Mouse (Mus musculus) intestine, embryonic 16.5 days (tissue): ENCODE results near the gene Fam208b. TPM values are rescaled to one million over a fixed set of nuclear protein-coding genes. Genes with fewer than 3 reads are reported as not detected.
A peak's percentile ranks its signal among the peaks of the same experiment; 100 is the strongest.
"Not testable (repeated sequence)": the region's sequence is repeated elsewhere in the genome, so short reads cannot be mapped to it uniquely, and the experiment has no call there.

ENCODE experiments used
- ATAC-seq: fragments of 200-750 bp; cut with Nextera tagmentation; 2 replicates; pipeline ENCODE4 v1.8.0; 2017; ENCODE audit warnings: moderate TSS enrichment, moderate library complexity
- H3K27ac ChIP-seq: fragments of 300-500 bp; sonication (generic); 2 replicates; pipeline ENCODE4 v1.5.1; 2014; ENCODE audit warnings: mild to moderate bottlenecking, low read length
- H3K27me3 ChIP-seq: fragments of 300-500 bp; sonication (generic); replicated peaks from 2 replicates; pipeline ENCODE4 v1.6.1; 2014; ENCODE audit warnings: low read length, control low read depth, mixed read lengths; ENCODE audit not compliant: control insufficient read depth, insufficient read depth
- H3K36me3 ChIP-seq: fragments of 300-500 bp; sonication (generic); 2 replicates; pipeline ENCODE4 v1.6.1; 2014; ENCODE audit warnings: low read length, control low read depth; ENCODE audit not compliant: control insufficient read depth, insufficient read depth
- H3K4me1 ChIP-seq: fragments of 300-500 bp; sonication (generic); 2 replicates; pipeline ENCODE4 v1.6.1; 2014; ENCODE audit warnings: low read length, control low read depth, mixed read lengths; ENCODE audit not compliant: control insufficient read depth, insufficient read depth
- H3K4me2 ChIP-seq: fragments of 300-500 bp; sonication (generic); 2 replicates; pipeline ENCODE4 v1.6.1; 2014; ENCODE audit warnings: low read depth, low read length, control low read depth
- H3K4me3 ChIP-seq: fragments of 300-500 bp; sonication (generic); 2 replicates; pipeline ENCODE4 v1.5.1; 2014; ENCODE audit warnings: mild to moderate bottlenecking, low read length
- H3K9ac ChIP-seq: fragments of 300-500 bp; sonication (generic); 2 replicates; pipeline ENCODE4 v1.6.1; 2014; ENCODE audit warnings: low read depth, low read length
- H3K9me3 ChIP-seq: fragments of 300-500 bp; sonication (generic); 2 replicates; pipeline ENCODE4 v1.6.1; 2016; ENCODE audit warnings: low read length, control low read depth; ENCODE audit not compliant: control insufficient read depth
- WGBS: fragments of 180-500 bp; shearing (Covaris S2); extraction: QIAGEN DNeasy Blood & Tissue Kit; methylation state at CpG from one replicate; pipeline ENCODE4 v1.1.7; 2014; 5-methylcytosine and 5-hydroxymethylcytosine counted together
- polyA plus RNA-seq: library from polyadenylated mRNA; unstranded; fragments of >200 nt; fragmentation: Nextera tagmentation; extraction: Ambion mirVana; gene quantifications from 2 replicates; pipeline ENCODE4 v1.2.1, GENCODE M21; 2015

Gene Fam208b
- polyA plus RNA-seq, 1 experiment from 2014 or later, result 7.3 TPM

DNA sequence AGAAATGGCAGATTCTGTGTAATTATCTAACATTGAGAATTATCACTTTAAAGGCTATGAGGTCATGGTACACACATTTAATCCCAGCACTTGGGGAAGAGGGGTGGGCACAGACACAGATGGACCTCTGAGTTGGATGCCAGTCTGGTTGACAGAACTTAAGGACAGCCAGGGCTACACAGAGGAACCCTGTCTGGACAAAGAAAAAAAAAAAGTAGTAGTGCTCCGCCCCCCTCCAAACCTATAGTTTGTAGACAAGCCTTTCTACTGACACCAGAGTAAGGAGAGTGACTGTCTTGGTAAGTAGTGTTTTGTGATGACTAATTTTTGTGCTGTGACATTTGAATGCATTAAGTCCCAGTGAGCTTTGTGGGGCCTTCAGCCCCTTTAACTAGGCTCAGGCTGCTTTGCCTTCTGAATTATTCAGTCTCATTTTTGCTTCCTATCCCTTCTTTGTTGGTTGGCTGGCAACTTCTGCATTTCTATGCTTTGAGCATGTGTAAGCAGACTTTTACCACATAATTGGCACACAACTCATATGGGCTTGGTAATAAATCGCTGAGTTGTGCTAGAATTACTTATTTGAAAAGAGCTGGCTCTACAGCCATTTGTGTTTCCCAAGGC is 69.6 kb downstream of the Fam208b start:
- Histone ChIP-seq H3K4me1 (peaks cover 27% of the 10 kb centered on the region), H3K36me3 (no peaks in the 10 kb centered on the region), H3K9me3 (no peaks in the 10 kb centered on the region), H3K9ac (no peak overlapping the region), H3K27me3 (no peaks in the 10 kb centered on the region), H3K4me3 (no peak overlapping the region; the same call in 1 of the 2 replicates), H3K4me2 (peak overlapping the region; percentile 12; the same call in 1 of the 2 replicates), H3K27ac (no peak overlapping the region; the same call in 1 of the 2 replicates)
- no peak for ATAC-seq
- 80% methylated on average over 2 of the region's 2 CpGs for WGBS

DNA sequence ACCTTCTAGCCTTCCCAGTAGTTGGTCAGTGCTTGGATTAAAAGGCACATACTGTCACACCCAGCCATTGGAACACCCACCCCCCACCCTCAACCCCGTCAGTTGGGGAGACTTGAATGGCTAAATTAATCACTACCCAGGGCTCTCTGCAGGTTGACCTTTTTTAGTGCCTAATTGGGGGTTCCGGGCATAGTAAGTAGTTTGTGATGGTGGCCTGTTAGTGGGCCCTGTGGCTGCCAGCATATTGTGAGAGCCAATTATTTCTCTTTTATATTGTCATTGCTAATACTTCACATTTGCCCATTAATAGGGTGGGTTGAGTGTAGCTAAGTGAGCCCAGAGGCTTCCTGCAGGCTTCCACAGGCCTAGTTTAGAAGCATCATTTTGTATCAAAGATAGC is 70.7 kb downstream of the Fam208b start:
- H3K9ac ChIP-seq, result no peak overlapping the region
- no peak for ATAC-seq
- H3K27me3 ChIP-seq, result no peaks in the 10 kb centered on the region
- WGBS, result 48% methylated on average over 2 of the region's 2 CpGs
- H3K36me3 ChIP-seq, result no peaks in the 10 kb centered on the region
- peak overlapping the region; percentile 83 for H3K4me2 ChIP-seq
- no peak overlapping the region for H3K27ac ChIP-seq
- H3K9me3 ChIP-seq, result no peaks in the 10 kb centered on the region
- peaks cover 24% of the 10 kb centered on the region for H3K4me1 ChIP-seq
- peak overlapping the region; percentile 10; the same call in 1 of the 2 replicates for H3K4me3 ChIP-seq

DNA sequence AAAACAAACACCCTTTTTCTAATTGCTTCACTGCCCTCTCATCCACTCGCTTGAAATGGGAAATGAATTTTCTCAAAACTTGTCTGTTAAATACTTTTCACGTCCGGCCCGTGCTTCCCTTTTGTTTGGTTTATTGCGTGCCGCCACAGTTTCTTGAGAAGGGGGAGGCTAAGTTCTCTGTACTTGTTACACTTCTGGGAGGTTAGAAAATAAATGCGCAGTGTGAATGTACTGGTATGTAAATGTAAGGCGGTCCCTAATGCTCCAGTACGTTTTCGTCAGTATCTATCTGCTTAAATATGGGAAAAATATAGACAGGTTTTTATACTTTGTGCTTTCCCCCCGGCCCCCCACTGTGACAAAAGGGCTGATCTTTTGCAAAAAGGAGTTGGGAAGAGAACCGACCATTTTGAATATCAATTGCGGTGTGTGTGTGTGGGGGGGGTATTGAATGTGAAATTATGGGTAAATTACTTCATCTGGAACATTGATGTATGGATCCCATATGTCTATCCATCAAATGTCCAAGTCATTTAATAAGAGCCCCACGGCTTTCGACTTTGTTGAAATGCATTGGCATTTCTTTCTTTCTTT is 71.8 kb downstream of the Fam208b start:
- Histone ChIP-seq H3K4me2 (peak overlapping the region; percentile 83), H3K9ac (peak overlapping the region; percentile 99), H3K4me3 (peak overlapping the region; percentile 79), H3K9me3 (no peaks in the 10 kb centered on the region), H3K27ac (peak overlapping the region; percentile 99), H3K27me3 (no peaks in the 10 kb centered on the region), H3K36me3 (no peaks in the 10 kb centered on the region), H3K4me1 (peaks cover 19% of the 10 kb centered on the region)
- 2% methylated on average over 15 of the region's 15 CpGs for WGBS
- no peak for ATAC-seq

DNA sequence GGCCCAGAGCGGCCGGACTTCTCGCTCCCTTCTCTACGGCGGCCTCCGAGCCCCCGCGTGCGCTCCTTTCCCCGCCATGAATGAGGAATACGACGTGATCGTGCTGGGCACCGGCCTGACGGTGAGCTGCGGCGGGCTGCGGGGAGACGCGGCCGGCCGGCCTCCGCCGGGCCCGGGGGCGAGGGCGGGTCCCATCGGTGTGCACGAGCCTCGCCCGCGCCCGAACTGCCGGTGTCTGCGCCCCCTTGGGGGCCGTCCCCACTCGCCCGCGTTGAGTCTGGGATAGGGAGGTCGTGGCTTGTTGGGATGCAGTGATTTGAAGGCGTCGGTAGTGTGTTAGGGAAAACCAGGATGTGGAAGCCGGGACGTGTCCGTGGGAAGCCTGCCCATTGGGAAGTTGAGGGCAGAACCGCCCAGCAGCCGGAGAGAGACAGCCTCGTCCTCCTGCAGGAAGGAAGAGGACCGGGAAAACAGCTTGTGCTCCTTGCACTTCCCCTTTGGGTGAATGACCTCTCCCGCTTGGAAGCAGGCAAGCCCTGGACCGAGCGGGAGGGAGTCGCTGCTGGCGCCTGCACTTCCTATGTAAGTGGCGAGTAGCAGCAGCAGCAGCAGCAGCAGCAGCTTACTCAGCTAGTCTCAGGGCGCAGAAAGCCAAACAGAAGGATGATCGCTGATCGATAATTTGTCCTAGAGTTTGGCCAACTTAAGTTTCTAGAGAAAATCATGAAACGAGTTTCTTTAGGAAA is 72.5 kb downstream of the Fam208b start:
- Histone ChIP-seq H3K36me3 (no peaks in the 10 kb centered on the region), H3K4me1 (peaks cover 16% of the 10 kb centered on the region), H3K9me3 (no peaks in the 10 kb centered on the region), H3K27ac (peak overlapping the region; percentile 99), H3K9ac (peak overlapping the region; percentile 99), H3K4me2 (peak overlapping the region; percentile 83), H3K4me3 (peak overlapping the region; percentile 79), H3K27me3 (no peaks in the 10 kb centered on the region)
- WGBS, result under 1% methylated on average over 57 of the region's 59 CpGs
- peak; percentile 79 for ATAC-seq

DNA sequence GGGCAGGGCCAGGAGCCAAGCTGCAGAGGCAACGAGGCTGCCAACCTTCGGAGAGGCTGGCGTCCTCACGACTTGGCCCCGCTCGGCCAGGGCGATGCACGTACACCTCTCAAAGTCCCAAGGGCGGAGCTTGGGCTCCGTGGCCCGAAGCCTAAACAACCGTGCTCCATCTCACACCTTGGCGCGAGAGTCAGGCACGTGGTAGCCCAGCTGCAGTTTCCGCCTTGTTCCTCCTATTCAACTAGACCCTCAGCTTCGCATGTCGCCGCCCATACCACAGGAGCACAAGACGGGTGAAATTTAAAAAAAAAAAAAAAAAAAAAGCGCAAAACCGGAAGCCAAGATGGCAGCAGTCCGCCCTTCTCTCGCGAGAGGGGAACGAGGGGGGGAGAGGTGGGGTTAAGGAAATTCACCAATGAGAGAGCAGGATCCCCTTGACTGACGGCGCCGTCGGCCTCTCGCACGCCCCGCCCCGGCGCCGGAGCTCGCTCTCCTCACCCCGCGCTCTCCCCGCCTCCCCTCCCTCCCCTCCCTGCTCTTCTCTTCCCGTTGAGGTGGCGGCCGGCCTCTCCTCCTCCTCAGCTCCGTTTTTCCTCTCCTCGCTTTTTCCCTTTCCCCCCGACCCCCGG is 73.2 kb downstream of the Fam208b start, which contains the start of gene Gdi2:
TSS of gene Gdi2 (plus strand) at position 470 of the 629 bp plus-strand sequence.
- peak within 1 kb of the TSS; percentile 79 for H3K4me3 ChIP-seq
- under 1% methylated on average over 43 of the region's 47 CpGs for WGBS
- peak; percentile 97 for ATAC-seq
- H3K9me3 ChIP-seq, result no peaks in the 10 kb centered on the region
- H3K4me1 ChIP-seq, result peaks cover 16% of the 10 kb centered on the region
- H3K27me3 ChIP-seq, result no peaks in the 10 kb centered on the region
- H3K9ac ChIP-seq, result peak within 1 kb of the TSS; percentile 99
- H3K4me2 ChIP-seq, result peak within 1 kb of the TSS; percentile 90
- H3K36me3 ChIP-seq, result no peaks in the 10 kb centered on the region
- peak within 1 kb of the TSS; percentile 99 for H3K27ac ChIP-seq

DNA sequence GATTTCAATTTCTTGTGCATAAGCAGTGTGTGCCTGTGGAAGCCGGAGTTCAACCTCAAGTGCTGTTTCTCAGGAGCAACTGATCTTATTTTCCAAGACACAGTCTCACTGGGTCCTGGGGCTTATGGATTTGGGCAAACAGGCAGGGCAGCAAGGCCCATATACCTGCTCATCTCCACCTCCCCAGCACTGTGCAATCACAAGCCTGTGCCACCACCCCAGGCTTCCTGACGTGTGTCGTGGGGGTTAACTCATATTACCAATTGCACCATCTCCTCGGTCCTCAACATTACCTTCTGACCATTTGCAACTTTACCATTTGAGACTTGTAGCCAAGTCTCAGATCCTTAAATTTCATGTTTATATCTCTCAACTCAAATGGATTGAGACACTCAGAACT is 76.8 kb downstream of the Fam208b start:
- Histone ChIP-seq H3K9ac (no peak overlapping the region), H3K36me3 (no peaks in the 10 kb centered on the region), H3K9me3 (no peaks in the 10 kb centered on the region), H3K4me1 (peaks cover 2% of the 10 kb centered on the region; the same call in 1 of the 2 replicates), H3K4me2 (no peak overlapping the region), H3K27ac (no peak overlapping the region), H3K4me3 (no peak overlapping the region), H3K27me3 (no peaks in the 10 kb centered on the region)
- 95% methylated on average over 4 of the region's 4 CpGs for WGBS
- ATAC-seq, result no peak

DNA sequence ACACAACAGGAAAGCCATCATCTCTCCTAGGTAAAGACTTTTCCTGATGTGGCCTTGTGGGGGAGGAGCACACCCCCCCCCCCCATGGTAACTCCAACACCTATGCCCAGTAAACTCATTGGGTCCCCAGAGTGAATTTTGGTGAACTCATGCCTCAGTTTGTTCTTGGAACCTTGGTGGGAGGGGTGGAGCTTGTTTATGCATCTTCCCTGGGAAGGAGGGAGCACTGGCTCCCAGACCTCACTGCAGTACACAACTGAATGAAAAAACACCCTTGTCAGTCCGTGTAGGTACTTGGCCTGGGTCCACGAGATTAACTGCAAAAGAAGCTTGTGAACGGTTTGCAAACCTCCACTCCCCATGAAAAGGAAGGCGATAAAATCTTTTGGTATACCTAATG is 78.5 kb downstream of the Fam208b start:
- H3K4me2 ChIP-seq, result no peak overlapping the region

DNA sequence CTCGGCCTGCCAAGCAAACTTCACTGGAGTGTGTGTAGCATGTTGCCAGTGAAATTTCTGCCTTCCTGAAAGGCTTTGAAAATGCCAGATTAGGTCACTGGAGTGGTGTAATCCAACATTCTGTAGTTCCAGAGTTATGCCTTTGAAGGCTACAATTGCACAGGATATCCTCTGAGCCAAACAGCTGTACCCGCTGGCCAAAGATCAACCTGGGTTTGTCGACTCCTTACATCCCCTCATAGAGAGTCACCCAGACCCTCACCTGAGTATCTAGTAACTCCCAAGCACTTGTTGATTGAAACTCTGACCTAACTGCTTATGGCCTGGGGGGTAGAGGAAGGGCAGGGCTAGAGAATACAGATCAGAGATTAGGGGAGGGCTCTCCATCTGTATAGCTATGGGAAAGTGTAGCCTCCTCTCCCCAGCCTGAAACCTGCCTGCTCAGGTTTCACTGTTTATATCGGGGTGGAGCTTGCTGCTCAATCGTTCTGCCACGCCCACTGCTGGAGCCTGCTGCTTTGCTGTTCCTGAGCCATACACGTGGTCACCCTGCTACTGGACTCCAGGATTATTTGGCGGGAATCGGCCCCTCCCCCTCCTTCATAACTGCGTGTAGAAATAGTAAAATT is 79.1 kb downstream of the Fam208b start:
- Histone ChIP-seq H3K27me3 (no peaks in the 10 kb centered on the region), H3K9me3 (no peaks in the 10 kb centered on the region), H3K4me2 (no peak overlapping the region), H3K9ac (no peak overlapping the region), H3K4me1 (no peaks in the 10 kb centered on the region), H3K4me3 (no peak overlapping the region), H3K27ac (no peak overlapping the region), H3K36me3 (no peaks in the 10 kb centered on the region)
- 56% methylated on average over 10 of the region's 10 CpGs for WGBS
- ATAC-seq, result peak; percentile 67

More for the DNA sequence above, 78.5 kb downstream of the Fam208b start:
- Histone ChIP-seq H3K36me3 (no peaks in the 10 kb centered on the region), H3K9ac (no peak overlapping the region), H3K9me3 (no peaks in the 10 kb centered on the region), H3K27ac (no peak overlapping the region), H3K4me3 (no peak overlapping the region), H3K27me3 (no peaks in the 10 kb centered on the region), H3K4me1 (peaks cover 2% of the 10 kb centered on the region; the same call in 1 of the 2 replicates)
- no peak for ATAC-seq
- WGBS, result 68% methylated on average over 4 of the region's 4 CpGs

DNA sequence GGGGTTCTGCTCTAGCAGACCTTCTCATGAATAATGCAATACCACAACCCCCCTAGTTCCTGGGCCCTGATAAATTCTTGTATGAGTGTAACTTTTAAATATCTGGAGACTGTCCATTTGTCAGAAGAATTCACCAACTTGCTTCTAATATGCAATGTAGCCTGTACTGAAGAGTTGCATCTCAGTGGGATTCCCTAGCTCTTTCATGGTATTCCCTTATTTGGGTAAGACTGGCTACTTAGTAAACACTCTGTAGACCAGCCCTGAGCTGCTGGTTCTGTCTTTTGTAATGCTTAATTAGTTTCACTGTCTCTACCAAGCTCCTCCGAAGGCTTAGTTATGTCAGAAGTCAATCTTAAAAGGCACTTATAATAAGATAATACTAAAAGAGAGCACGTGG is 79.7 kb downstream of the Fam208b start:
- not testable (repeated sequence) for H3K9me3 ChIP-seq, ATAC-seq, H3K36me3 ChIP-seq, H3K4me3 ChIP-seq, H3K27me3 ChIP-seq, H3K9ac ChIP-seq, H3K27ac ChIP-seq, H3K4me1 ChIP-seq, H3K4me2 ChIP-seq
- WGBS, result 75% methylated on average over 2 of the region's 2 CpGs
